Mouse (Mus musculus) embryonic facial prominence, embryonic 10.5 days (tissue): ENCODE results near the gene Gk5. TPM values are rescaled to one million over a fixed set of nuclear protein-coding genes. Genes with fewer than 3 reads are reported as not detected.

Experiments
- DNase-seq: peaks from one replicate; pipeline ENCODE4 v3.0.0-alpha.2; 2017; ENCODE audit warnings: low spot score
- H3K27ac ChIP-seq: fragments of 300-500 bp; sonication (generic); replicated peaks from 2 replicates; pipeline ENCODE4 v1.5.1; 2016; ENCODE audit warnings: mild to moderate bottlenecking
- H3K27me3 ChIP-seq: fragments of 300-500 bp; sonication (generic); replicated peaks from 2 replicates; pipeline ENCODE4 v1.6.1; 2016; ENCODE audit warnings: low read depth, mild to moderate bottlenecking; ENCODE audit not compliant: poor library complexity, severe bottlenecking
- H3K36me3 ChIP-seq: fragments of 300-500 bp; sonication (generic); replicated peaks from 2 replicates; pipeline ENCODE4 v1.6.1; 2016; ENCODE audit warnings: mild to moderate bottlenecking, moderate library complexity
- H3K4me1 ChIP-seq: fragments of 300-500 bp; sonication (generic); 2 replicates; pipeline ENCODE4 v1.6.1; 2016
- H3K4me3 ChIP-seq: fragments of 300-500 bp; sonication (generic); 2 replicates; pipeline ENCODE4 v1.5.1; 2016; ENCODE audit warnings: mild to moderate bottlenecking, moderate library complexity
- H3K9me3 ChIP-seq: fragments of 300-500 bp; sonication (generic); 2 replicates; pipeline ENCODE4 v1.6.1; 2016; ENCODE audit warnings: mild to moderate bottlenecking
- WGBS: fragments of 180-500 bp; shearing (Covaris S2); methylation state at CpG from one replicate; pipeline ENCODE4 v1.1.7; 2016; 5-methylcytosine and 5-hydroxymethylcytosine counted together
- polyA plus RNA-seq: library from polyadenylated mRNA; unstranded; fragments of >200 nt; fragmentation: Nextera tagmentation; extraction: Ambion mirVana; gene quantifications from 2 replicates; pipeline ENCODE4 v1.2.1, GENCODE M21; 2016

Gene Gk5
- polyA plus RNA-seq, 1 experiment from 2014 or later: 4.6 TPM

DNA sequence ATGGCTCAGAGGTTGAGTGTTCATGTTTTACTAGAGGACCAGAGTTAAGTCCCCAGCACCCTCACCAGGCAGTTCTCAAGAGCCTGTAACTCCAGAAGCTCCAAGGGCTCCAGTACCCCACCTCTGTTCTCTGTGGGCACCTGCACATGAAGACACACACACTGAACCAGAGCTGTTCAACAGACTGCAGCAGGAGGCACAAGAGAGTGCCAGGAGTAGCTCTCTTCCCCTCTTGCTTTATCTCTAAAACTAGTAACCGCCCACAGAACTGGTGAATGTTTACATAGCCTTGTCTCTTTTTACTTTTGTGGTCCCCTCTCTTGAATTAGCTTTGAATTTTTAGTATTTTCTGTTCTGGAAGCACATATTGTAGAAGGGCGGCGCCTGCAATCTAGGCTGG lies 88.3 kb downstream of the Gk5 start:
- Histone ChIP-seq H3K9me3 (no peaks in the 10 kb centered on the region), H3K4me1 (no peaks in the 10 kb centered on the region), H3K27ac (no peak overlapping the region), H3K27me3 (no peaks in the 10 kb centered on the region), H3K4me3 (no peak overlapping the region), H3K36me3 (peaks cover 33% of the 10 kb centered on the region)
- DNase-seq: no peak
- 92% methylated on average over 3 of the region's 3 CpGs for WGBS

DNA sequence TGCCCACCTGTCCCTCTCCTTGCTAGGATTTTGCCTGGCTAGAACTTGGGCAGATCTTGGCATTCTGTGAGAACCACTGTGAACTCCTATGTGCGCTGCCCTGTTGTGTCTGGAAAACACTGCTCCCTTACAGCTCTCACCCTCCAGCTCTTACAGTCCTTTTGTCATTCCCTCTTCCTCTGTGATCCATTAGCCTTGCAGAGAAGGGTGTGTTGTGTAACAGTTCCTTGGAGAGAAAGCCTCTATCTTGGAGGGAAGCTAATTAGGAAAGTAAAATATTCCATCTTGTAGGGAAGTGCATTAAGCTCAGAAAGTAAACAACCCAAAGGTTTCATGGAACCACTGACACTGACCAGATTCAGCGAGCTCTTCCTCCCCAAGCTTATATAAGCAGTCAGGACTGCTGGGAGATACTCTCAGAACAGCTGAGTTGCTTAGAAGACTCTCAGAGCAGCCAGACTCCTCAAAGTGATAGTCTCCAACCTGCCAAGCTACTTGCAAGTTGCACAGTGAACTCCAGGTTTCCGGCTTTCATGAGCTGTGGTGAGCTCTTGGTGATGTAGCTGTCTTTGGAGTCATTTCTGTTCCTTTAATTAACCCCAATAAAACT lies 94.0 kb downstream of the Gk5 start:
- 88% methylated on average over 3 of the region's 3 CpGs for WGBS
- no peak overlapping the region for H3K4me3 ChIP-seq
- no peaks in the 10 kb centered on the region for H3K4me1 ChIP-seq
- no peak overlapping the region for H3K27ac ChIP-seq
- DNase-seq: no peak
- no peaks in the 10 kb centered on the region for H3K9me3 ChIP-seq
- H3K36me3 ChIP-seq: peaks cover 11% of the 10 kb centered on the region; the same call in 1 of the 2 replicates
- H3K27me3 ChIP-seq: no peaks in the 10 kb centered on the region

DNA sequence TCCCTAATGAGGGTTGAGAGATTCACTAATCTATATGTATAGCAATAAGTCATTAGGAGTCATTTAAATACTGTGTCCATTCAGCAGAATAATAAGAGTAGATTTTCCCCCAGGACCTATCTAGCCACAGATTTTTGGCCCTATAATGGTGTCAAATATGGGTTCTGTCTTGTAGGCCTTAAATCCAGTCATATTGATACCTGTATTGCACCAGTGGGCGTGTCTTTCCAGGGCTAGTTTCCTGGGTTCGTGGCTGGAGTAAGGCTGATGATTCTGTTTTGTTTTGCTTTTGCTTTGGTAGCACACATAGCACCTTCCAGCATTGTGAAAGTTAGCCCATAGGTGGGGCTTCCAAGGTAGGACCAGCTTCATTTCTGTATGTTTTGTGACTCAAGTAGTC lies 95.0 kb downstream of the Gk5 start:
- H3K36me3 ChIP-seq: peaks cover 10% of the 10 kb centered on the region; the same call in 1 of the 2 replicates
- no peak for DNase-seq
- WGBS: 93% methylated on average over 2 of the region's 2 CpGs
- no peak overlapping the region for H3K4me3 ChIP-seq
- no peaks in the 10 kb centered on the region for H3K9me3 ChIP-seq
- H3K27me3 ChIP-seq: no peaks in the 10 kb centered on the region
- H3K4me1 ChIP-seq: no peaks in the 10 kb centered on the region
- no peak overlapping the region for H3K27ac ChIP-seq

DNA sequence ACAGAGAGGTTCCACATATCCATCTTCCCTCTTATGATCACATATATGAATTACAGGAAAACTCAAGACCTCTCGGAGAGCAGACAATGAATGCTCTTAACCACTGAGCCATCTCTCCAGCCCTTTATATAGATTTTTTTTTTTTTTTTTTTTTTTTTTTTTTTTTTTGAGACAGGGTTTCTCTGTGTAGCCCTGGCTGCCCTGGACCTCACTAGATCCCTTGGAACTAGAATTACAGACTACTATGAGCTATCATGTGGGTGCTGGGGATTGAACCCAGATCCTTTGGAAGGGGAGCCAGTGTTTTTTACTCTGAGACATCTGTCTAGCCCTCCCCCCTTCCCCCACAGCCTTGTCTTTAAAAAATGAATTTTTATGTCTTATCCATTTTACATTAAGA lies 98.1 kb downstream of the Gk5 start:
- Histone ChIP-seq H3K9me3 (no peaks in the 10 kb centered on the region), H3K27ac (no peak overlapping the region), H3K4me1 (no peaks in the 10 kb centered on the region), H3K27me3 (no peaks in the 10 kb centered on the region), H3K36me3 (peaks cover 10% of the 10 kb centered on the region; the same call in 1 of the 2 replicates), H3K4me3 (no peak overlapping the region)
- 88% methylated on average over 1 of the region's 1 CpGs for WGBS
- no peak for DNase-seq

DNA sequence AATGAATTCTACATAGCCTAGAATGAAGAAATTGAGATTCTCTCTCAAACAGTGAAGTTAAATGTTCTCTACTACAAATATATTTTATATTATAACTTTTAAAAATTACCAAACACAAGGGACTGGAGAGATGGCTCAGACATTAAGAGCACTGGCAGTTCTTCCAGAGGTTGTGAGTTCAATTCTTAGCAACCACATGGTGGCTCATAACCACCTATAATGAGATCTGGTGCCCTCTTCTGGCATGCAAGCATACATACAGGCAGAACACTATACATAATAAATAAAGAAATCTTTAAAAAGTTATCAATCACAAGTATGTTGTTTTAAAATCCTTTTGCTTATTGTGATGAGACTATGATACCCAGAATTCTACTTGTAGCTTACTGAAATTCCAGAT lies 98.6 kb downstream of the Gk5 start:
- no peak overlapping the region for H3K27ac ChIP-seq
- H3K4me1 ChIP-seq: no peaks in the 10 kb centered on the region
- DNase-seq: no peak
- H3K27me3 ChIP-seq: no peaks in the 10 kb centered on the region
- H3K9me3 ChIP-seq: no peaks in the 10 kb centered on the region
- peaks cover 10% of the 10 kb centered on the region; the same call in 1 of the 2 replicates for H3K36me3 ChIP-seq
- no peak overlapping the region for H3K4me3 ChIP-seq

DNA sequence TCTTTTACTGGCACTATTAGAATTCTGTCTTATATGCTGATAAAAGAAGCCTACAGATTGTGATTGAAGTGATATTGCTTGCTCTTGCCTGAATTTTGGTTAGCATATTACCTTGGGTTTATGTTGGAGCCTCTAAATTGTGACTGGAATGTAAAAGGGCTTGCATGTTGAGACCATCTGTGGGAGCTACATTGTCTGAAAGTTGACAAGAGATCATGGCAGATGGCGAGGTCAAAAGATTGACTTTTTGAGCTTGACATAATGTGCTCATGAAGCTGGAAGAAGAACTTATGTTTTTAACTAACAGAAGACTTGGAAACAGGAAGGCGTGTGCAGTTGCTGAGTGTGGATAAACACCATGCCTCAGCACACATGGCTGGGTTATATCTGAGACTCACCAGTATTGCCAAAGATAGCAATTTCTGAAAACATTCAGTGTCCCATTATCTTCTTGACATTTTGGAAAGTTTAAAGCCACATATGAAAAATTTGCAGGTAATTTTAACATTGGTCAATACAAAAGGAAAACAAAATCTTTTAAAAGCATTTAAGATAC lies 100.0 kb downstream of the Gk5 start:
- WGBS: 61% methylated on average over 2 of the region's 2 CpGs
- no peaks in the 10 kb centered on the region for H3K27me3 ChIP-seq
- H3K9me3 ChIP-seq: no peaks in the 10 kb centered on the region
- no peak overlapping the region for H3K27ac ChIP-seq
- H3K4me3 ChIP-seq: no peak overlapping the region
- no peak for DNase-seq
- peaks cover 6% of the 10 kb centered on the region; the same call in 1 of the 2 replicates for H3K36me3 ChIP-seq
- H3K4me1 ChIP-seq: no peaks in the 10 kb centered on the region

DNA sequence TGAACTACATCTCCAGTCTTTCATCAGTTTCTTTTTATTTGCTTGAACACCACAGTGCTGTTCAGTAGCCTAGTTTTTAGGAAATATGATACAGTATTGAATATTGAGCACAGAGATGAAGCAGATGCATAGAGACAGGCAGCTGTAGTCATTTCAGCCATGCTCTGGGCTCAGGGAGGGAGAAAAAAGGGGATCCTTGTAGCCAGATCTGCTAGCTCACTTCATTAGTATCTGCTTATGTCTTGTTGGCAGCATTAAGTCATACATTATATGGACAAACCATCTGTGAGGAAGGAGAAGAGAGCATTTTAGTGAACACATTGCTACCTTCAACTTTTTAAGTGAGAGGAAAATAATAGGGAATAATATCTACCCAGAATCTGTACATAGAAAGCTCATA lies 101.3 kb downstream of the Gk5 start:
- H3K4me1 ChIP-seq: no peaks in the 10 kb centered on the region
- no peak overlapping the region for H3K27ac ChIP-seq
- H3K36me3 ChIP-seq: no peaks in the 10 kb centered on the region
- H3K9me3 ChIP-seq: no peaks in the 10 kb centered on the region
- DNase-seq: no peak
- no peak overlapping the region for H3K4me3 ChIP-seq
- H3K27me3 ChIP-seq: no peaks in the 10 kb centered on the region

DNA sequence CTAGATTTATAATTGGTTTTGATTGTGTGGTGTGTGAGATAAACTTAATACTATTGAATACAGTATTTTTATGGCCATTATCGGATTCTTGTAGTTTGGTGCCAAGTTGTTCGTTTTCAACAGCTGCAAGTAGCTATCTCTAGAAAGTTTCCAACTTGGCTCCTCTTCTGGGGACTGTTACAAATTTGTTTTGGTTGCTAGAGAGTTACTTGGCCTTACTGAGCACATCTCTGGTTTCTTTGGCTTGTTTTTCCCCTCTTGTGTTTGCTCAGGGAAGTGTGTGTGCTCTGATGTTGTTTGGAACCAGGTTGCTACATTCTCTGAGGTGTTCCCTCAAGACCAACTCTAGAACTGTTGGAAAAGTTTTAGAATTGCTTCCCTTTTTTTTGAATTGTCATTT lies 104.1 kb downstream of the Gk5 start:
- no peaks in the 10 kb centered on the region for H3K9me3 ChIP-seq
- H3K27ac ChIP-seq: no peak overlapping the region
- H3K36me3 ChIP-seq: no peaks in the 10 kb centered on the region
- 92% methylated on average over 2 of the region's 2 CpGs for WGBS
- H3K4me3 ChIP-seq: no peak overlapping the region
- DNase-seq: no peak
- no peaks in the 10 kb centered on the region for H3K27me3 ChIP-seq
- no peaks in the 10 kb centered on the region for H3K4me1 ChIP-seq

DNA sequence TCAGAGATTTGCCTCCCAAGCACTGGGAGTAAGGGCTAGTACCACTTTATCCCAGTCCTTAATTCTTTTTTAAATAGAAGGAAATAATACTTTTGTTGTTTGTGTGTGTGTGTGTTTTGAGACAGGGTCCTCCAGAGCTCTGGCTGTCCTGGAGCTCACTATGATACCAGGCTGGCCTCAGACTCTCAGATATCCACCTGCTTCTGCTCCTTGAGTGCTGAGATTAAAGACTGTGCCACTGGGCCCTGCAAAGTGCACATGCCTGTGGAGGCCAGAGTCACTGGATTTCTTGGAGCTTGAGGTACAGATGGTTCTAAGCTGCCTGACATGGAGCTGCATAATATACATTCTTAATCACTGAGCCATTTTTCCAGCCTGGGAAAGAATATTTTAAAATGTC lies 109.1 kb downstream of the Gk5 start:
- Histone ChIP-seq H3K27ac (no peak overlapping the region), H3K36me3 (no peaks in the 10 kb centered on the region), H3K27me3 (no peaks in the 10 kb centered on the region), H3K4me1 (peaks cover 5% of the 10 kb centered on the region; the same call in 1 of the 2 replicates), H3K4me3 (no peak overlapping the region), H3K9me3 (no peaks in the 10 kb centered on the region)
- no peak for DNase-seq

DNA sequence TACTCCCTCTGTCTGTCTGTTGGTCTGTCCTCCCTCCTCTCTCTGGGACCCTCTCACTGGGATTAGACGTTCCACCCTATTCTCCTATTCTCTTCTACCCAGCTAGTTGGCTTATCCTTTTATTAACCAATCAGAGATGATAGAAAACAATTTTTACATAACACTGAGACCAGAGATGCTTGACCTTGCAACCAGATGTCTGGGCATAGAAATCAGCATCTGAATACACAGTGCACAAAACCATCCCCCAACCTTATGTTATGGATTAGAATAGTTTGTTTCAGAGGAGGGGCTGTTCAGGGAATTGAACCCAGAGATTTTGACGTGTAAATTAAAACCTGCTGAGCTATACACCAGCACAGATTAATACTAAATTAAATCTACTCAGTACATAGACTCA lies 111.1 kb downstream of the Gk5 start:
- no peak for DNase-seq
- no peak overlapping the region for H3K27ac ChIP-seq
- 58% methylated on average over 2 of the region's 2 CpGs for WGBS

More for the DNA sequence above, 111.1 kb downstream of the Gk5 start:
- Histone ChIP-seq H3K36me3 (no peaks in the 10 kb centered on the region), H3K4me3 (no peak overlapping the region), H3K4me1 (peaks cover 5% of the 10 kb centered on the region; the same call in 1 of the 2 replicates), H3K27me3 (no peaks in the 10 kb centered on the region), H3K9me3 (no peaks in the 10 kb centered on the region)

Other genes starting within 250 kb of the Gk5 start
- 18.3 and 21.3 TPM in 2 replicates for gene Xrn1, start 164.6 kb upstream of the Gk5 start, polyA plus RNA-seq
- gene Tfdp2, start 76.9 kb downstream of the Gk5 start, polyA plus RNA-seq: 61.4 and 72.1 TPM in 2 replicates
- 147 and 160 TPM in 2 replicates for gene Atp1b3, start 245.1 kb downstream of the Gk5 start, polyA plus RNA-seq